Mouse (Mus musculus): ENCODE data around the gene Naa35.

DNA sequence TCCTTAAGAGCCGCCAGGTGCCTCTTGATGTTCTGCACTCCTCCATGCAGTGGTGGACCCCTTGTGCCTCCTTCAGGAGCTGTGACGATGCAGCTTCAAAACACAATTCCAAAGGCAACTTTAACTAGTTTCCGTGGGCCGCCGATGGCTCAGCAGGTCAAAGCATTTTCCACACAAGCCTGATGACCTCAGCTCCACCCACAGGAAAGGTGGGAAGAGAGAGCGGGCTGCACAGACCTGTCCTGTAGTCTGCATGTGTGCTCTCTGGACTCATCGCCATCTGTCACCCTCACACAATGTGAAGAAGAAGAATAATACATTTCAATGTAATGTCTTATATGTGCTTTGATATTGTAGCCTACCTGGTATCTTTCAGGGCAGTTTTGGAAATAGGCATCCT lies 41.7 kb downstream of the Naa35 start:
- no peak for TF ChIP-seq CTCF (IDR thresholded peaks at IDR 0.05; ENCODE audit: low read depth)
- TF ChIP-seq EP300 (IDR thresholded peaks at IDR 0.05; ENCODE audit: low read depth) = no peak

All from heart, postnatal 0 days (tissue).